Mouse (Mus musculus) midbrain, postnatal 0 days (tissue): ENCODE data around the gene Ctr9. TPM values are rescaled to one million over a fixed set of nuclear protein-coding genes. Genes with fewer than 3 reads are reported as not detected.

Source experiments
- ATAC-seq: fragments of 200-750 bp; cut with Nextera tagmentation; 2 replicates; pipeline ENCODE4 v1.8.0; 2017; ENCODE audit warnings: moderate number of reproducible peaks, mild to moderate bottlenecking, moderate TSS enrichment, moderate library complexity; ENCODE audit not compliant: low FRiP score
- DNase-seq: peaks from one replicate; pipeline ENCODE4 v3.0.0-alpha.2; 2015; ENCODE audit warnings: low spot score
- H3K27ac ChIP-seq: fragments of 300-500 bp; sonication (generic); 2 replicates; pipeline ENCODE4 v1.5.1; 2014; ENCODE audit warnings: low read depth, mild to moderate bottlenecking, low read length, mixed read lengths
- H3K27me3 ChIP-seq: fragments of 300-500 bp; sonication (generic); 2 replicates; pipeline ENCODE4 v1.6.1; 2014; ENCODE audit warnings: low read length, control low read depth, mixed read lengths; ENCODE audit not compliant: insufficient read depth
- H3K36me3 ChIP-seq: fragments of 300-500 bp; sonication (generic); 2 replicates; pipeline ENCODE4 v1.6.1; 2014; ENCODE audit warnings: low read length, control low read depth, mixed read lengths; ENCODE audit not compliant: insufficient read depth
- H3K4me1 ChIP-seq: fragments of 300-500 bp; sonication (generic); 2 replicates; pipeline ENCODE4 v1.6.1; 2014; ENCODE audit warnings: mild to moderate bottlenecking, control low read depth, antibody characterized with exemption, low read length, mixed read lengths; ENCODE audit not compliant: insufficient read depth
- H3K4me2 ChIP-seq: fragments of 300-500 bp; sonication (generic); 2 replicates; pipeline ENCODE4 v1.6.1; 2014; ENCODE audit warnings: low read depth, mild to moderate bottlenecking, low read length, mixed read lengths; ENCODE audit not compliant: poor library complexity, severe bottlenecking
- H3K4me3 ChIP-seq: fragments of 300-500 bp; sonication (generic); 2 replicates; pipeline ENCODE4 v1.5.1; 2014; ENCODE audit warnings: low read depth, mild to moderate bottlenecking, low read length, moderate library complexity
- H3K9ac ChIP-seq: fragments of 300-500 bp; sonication (generic); replicated peaks from 2 replicates; pipeline ENCODE4 v1.6.1; 2014; ENCODE audit warnings: mild to moderate bottlenecking, low read length, moderate library complexity, mixed read lengths; ENCODE audit not compliant: poor library complexity, severe bottlenecking
- H3K9me3 ChIP-seq: fragments of 300-500 bp; sonication (generic); 2 replicates; pipeline ENCODE4 v1.6.1; 2016; ENCODE audit warnings: low read length, control low read depth
- CTCF ChIP-seq: IDR thresholded peaks from 2 replicates; pipeline ENCODE4 v1.5.1; 2016; ENCODE audit warnings: antibody characterized with exemption, mild to moderate bottlenecking
- WGBS: fragments of 180-500 bp; shearing (Covaris S2); extraction: QIAGEN DNeasy Blood & Tissue Kit; methylation state at CpG from one replicate; pipeline ENCODE4 v1.1.7; 2014; 5-methylcytosine and 5-hydroxymethylcytosine counted together
- polyA plus RNA-seq: library from polyadenylated mRNA; unstranded; fragments of >200 nt; fragmentation: Nextera tagmentation; extraction: Ambion mirVana; gene quantifications from 2 replicates; pipeline ENCODE4 v1.2.1, GENCODE M21; 2015
- total RNA-seq: library from RNA; depleted of rRNA; stranded (reverse); fragments of >200 nt; gene quantifications from 2 replicates; pipeline ENCODE4 v1.2.3, GENCODE M21; 2014

The Ctr9 gene
- total and polyA plus RNA-seq, 2 experiments from 2014 or later: 38.7 to 63.3 TPM

- Histone ChIP-seq H3K4me1 (no peaks in the 10 kb centered on the region), H3K9me3 (no peaks in the 10 kb centered on the region), H3K4me2 (no peak overlapping the region), H3K27ac (no peak overlapping the region), H3K9ac (no peak overlapping the region), H3K27me3 (no peaks in the 10 kb centered on the region), H3K36me3 (peaks cover 49% of the 10 kb centered on the region), H3K4me3 (no peak overlapping the region)
- DNase-seq (no peak), ATAC-seq (no peak)
- no peak for TF ChIP-seq CTCF
- WGBS: 95% methylated on average over 2 of the region's 2 CpGs
Measured at GRCm38 (mm10) chr7:111070167-111070496, 41.4 kb downstream of the Ctr9 start.

- H3K36me3 ChIP-seq: peaks cover 69% of the 10 kb centered on the region
- no peak for TF ChIP-seq CTCF
- no peak overlapping the region for H3K9ac ChIP-seq
- H3K27me3 ChIP-seq: no peaks in the 10 kb centered on the region
- no peak overlapping the region for H3K4me2 ChIP-seq
- H3K4me1 ChIP-seq: no peaks in the 10 kb centered on the region
- no peak for DNase-seq
- H3K27ac ChIP-seq: no peak overlapping the region
- ATAC-seq: no peak
- 90% methylated on average over 4 of the region's 4 CpGs for WGBS
- no peaks in the 10 kb centered on the region for H3K9me3 ChIP-seq
- H3K4me3 ChIP-seq: no peak overlapping the region
Measured at GRCm38 (mm10) chr7:111072410-111072809, 43.7 kb downstream of the Ctr9 start.

- Histone ChIP-seq H3K4me3 (no peak overlapping the region), H3K27ac (no peak overlapping the region), H3K36me3 (peaks cover 76% of the 10 kb centered on the region), H3K4me2 (no peak overlapping the region), H3K9me3 (no peaks in the 10 kb centered on the region), H3K4me1 (no peaks in the 10 kb centered on the region), H3K9ac (no peak overlapping the region), H3K27me3 (no peaks in the 10 kb centered on the region)
- ATAC-seq (no peak), DNase-seq (no peak)
- 90% methylated on average over 4 of the region's 4 CpGs for WGBS
- TF ChIP-seq CTCF: no peak
Measured at GRCm38 (mm10) chr7:111075288-111075687, 46.5 kb downstream of the Ctr9 start.

DNA sequence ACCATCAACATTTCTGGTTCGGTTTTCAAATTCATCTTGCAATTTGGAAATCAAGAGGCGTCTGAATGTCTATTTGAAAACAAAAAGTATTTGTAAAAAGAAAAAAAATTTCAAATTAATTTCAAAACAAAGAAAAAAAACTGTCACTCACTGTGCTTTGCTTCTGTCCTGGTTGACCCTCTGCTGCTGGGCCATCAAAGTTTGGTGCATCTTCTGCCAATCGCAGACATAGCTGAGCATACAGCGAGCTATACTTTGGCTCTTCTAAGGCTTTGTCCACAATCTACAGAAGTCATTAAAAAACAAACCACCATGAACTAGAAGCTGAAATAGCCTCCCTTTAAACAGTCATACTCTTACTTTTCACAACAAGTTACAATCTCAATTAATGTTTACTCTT, 49.5 kb downstream of the Ctr9 start:
- Histone ChIP-seq H3K36me3 (peaks cover 62% of the 10 kb centered on the region), H3K4me2 (no peak overlapping the region), H3K9me3 (no peaks in the 10 kb centered on the region), H3K4me1 (peaks cover 3% of the 10 kb centered on the region; the same call in 1 of the 2 replicates), H3K9ac (no peak overlapping the region), H3K4me3 (no peak overlapping the region), H3K27ac (no peak overlapping the region), H3K27me3 (no peaks in the 10 kb centered on the region)
- TF ChIP-seq CTCF: no peak
- DNase-seq (no peak), ATAC-seq (no peak)
- 98% methylated on average over 4 of the region's 4 CpGs for WGBS

GRCm38 (mm10) chr7:111080026-111080425, 51.3 kb downstream of the Ctr9 start:
- no peak for ATAC-seq
- DNase-seq: no peak
- H3K36me3 ChIP-seq: peaks cover 46% of the 10 kb centered on the region
- H3K4me2 ChIP-seq: no peak overlapping the region
- no peaks in the 10 kb centered on the region for H3K27me3 ChIP-seq
- no peaks in the 10 kb centered on the region for H3K9me3 ChIP-seq
- H3K4me3 ChIP-seq: no peak overlapping the region
- H3K27ac ChIP-seq: no peak overlapping the region
- 74% methylated on average over 8 of the region's 8 CpGs for WGBS
- TF ChIP-seq CTCF: no peak
- H3K4me1 ChIP-seq: peaks cover 5% of the 10 kb centered on the region; the same call in 1 of the 2 replicates
- H3K9ac ChIP-seq: no peak overlapping the region

DNA sequence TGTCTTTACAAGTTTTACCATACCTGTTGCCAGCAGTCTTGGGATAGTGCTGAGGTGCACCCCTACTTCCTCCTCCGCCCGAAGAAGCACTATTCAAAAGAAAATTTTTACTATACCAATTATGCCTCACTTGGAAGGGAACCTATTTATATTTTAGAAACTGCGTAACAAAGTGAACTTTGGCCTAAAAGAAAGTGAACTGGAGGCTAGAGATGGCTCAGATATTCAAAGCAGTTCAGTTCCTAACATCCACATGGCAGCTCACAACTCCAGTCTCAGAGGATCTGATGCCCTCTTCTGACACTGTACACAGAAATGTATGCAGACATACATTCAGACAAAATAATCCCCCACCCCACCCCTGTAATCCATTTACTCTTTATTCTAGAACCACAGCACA, 52.1 kb downstream of the Ctr9 start:
- Histone ChIP-seq H3K9ac (no peak overlapping the region), H3K4me1 (peaks cover 5% of the 10 kb centered on the region; the same call in 1 of the 2 replicates), H3K4me3 (peak overlapping the region; percentile 94), H3K27ac (no peak overlapping the region), H3K36me3 (peaks cover 41% of the 10 kb centered on the region), H3K27me3 (no peaks in the 10 kb centered on the region), H3K9me3 (no peaks in the 10 kb centered on the region), H3K4me2 (peak overlapping the region; percentile 59)
- ATAC-seq: no peak
- 90% methylated on average over 3 of the region's 3 CpGs for WGBS
- no peak for DNase-seq
- TF ChIP-seq CTCF: no peak
